Mouse (Mus musculus): ENCODE measurements around the gene Plekhs1.
A peak's percentile ranks its signal among the peaks of the same experiment; 100 is the strongest.
"Not testable (repeated sequence)": the region's sequence is repeated elsewhere in the genome, so short reads cannot be mapped to it uniquely, and the experiment has no call there.

Plekhs1 gene

DNA sequence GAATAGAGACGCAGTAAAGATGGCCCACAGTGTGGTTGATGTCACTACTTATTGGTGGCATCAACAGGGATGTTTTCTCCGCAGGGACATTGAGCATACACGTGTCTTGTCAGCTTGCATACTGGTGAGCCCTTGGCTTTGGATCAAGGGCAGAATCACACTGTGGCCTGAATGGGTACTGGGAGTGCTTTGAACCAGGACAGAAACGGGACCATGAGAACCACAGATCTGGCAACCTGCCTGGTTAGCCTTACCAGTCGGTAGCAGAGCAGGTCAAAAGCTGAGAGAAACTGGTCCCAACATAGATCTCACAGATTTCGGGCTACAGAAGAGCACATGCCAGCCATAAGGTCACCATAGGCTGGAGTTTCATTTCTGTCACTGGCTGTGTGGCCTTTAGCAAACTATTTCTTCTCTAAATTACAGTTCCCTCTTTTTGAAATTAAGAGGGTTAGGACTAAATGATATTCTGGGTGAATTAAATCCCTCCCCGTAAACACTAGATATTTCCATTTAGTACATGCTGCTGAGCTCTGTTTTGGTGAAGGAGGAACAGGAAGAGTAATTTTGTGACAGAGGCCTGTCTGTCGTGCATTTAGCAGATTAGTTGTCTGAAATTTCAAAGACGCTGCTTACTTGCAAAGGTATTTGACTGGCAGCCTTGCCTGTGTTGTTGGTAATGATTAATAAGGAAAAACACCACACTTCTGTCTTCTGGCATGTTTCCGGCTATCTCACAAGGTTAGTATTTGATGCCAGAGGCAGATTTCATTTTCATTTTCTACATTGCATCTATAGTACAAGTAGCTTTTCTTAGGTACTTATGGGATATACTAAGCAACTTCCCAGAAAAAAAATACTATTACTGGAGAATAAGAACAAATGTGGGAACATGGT is 2.0 kb upstream of the Plekhs1 start:
- DNase-seq, result no peak

DNA sequence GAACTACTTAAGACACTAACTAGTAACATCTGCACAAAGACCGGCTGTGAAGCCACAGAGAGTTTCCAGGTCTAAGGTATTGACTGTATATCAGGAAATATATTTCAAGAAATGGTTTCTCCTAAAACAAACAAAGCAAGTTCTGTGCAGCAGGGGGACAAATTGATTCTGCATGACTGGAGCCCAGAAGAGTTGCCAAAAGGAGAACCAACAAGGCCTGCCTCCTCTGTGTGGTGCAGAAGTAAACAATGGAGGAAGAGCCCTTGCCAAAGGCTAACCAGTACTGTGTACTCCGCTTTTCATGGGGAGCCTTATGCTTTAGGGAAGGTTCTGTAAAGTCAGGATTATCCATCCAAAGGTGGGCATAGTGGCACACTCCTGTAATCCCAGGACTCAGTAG is 1.2 kb upstream of the Plekhs1 start:
- no peak for DNase-seq

- no peak for DNase-seq
Observed at GRCm38 (mm10) chr19:56462786-56463185, 1.3 kb downstream of the Plekhs1 start.

GRCm38 (mm10) chr19:56466486-56466885 is 5.0 kb downstream of the Plekhs1 start:
- no peak for DNase-seq

GRCm38 (mm10) chr19:56470286-56471020 is 9.0 kb downstream of the Plekhs1 start:
- DNase-seq, result no peak

- DNase-seq, result no peak
Observed at GRCm38 (mm10) chr19:56471934-56472333, 10.5 kb downstream of the Plekhs1 start.

- peak; percentile 18 for DNase-seq
Observed at GRCm38 (mm10) chr19:56474869-56475550, 13.6 kb downstream of the Plekhs1 start.

GRCm38 (mm10) chr19:56476546-56476945 is 15.1 kb downstream of the Plekhs1 start:
- DNase-seq, result no peak

DNA sequence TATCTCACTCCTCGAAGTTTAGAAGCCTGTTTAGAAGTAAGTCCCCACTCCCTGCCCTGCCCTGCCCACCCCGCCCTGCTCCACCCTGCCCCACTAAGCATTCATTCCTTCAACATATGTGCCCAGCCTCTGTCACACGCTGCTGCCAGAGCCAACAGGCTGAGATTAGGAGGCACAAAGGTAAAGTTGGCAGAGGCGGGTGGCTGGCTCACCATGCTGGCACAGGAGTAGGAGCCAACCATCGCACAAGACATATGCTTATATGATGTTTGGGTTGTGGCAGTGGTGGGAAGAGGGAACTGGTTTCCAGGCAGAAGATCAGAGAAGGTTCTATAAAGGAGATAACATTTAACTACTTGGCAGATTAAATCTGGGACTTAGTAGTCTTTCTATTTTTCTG is 15.8 kb downstream of the Plekhs1 start:
- no peak for DNase-seq

GRCm38 (mm10) chr19:56477832-56478231 is 16.4 kb downstream of the Plekhs1 start:
- no peak for DNase-seq

GRCm38 (mm10) chr19:56484630-56485375 is 23.4 kb downstream of the Plekhs1 start:
- no peak for DNase-seq

DNA sequence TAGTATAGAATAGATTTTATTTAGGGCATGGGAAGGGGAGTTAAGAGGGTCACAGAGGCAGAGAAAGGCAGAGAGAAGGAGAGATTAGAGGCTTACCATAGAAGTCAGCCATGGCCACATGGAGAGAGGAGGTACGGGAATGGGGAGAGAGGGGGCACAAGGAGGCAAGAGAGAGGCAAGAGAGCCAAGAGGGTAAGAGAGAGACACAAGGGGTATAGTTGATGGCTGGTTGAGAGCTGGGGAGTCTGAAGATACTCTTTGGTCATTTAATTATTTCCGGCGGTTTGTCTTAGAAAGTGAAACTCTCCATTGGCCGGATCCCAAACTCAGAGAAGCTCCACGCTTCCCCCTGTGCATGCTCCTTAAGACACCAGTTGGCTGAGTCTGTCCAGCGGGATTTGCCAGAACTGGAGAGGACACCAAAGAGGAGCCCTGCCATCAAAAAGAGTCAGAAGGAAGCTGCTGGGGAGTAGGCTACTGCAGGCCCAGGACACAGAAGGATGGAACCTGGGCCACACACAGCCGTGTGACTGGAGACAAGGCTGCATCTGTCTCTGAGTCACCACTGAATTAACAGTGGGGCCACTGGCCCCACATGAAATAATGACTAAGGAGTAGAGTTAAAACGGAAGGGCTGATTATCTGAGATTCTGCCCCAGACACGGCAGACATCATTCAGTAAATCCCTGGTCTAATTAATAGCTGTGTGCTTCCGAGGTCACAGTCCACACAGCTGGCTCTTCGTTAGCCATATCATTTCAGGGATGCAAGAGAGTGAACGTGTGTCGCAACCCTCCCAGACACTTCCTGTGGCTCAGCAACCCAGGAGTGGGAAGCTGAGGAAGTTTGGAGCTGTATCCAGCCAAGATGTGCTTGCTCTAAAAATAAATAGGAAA is 24.2 kb downstream of the Plekhs1 start:
- DNase-seq, result no peak

GRCm38 (mm10) chr19:56486926-56487325 is 25.5 kb downstream of the Plekhs1 start:
- no peak for DNase-seq

DNA sequence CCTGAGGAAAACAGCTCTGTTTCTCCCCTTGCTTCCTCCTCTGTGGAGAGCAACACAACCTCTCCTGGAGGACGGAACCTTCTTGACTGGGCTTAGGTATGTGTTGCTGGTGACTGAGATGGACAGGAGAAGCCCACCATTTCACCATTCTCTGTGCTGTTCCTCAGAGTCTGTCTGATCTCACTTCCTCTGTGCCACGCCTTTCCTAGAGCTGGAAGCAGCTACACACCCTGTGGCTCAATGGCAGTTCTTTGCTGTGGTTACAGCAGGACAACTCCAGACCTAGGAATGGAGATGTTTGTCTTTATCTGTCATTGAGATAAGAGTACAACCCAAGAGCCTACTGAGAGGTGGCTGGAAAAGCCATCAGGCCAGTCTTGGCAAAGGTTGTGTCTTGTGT is 25.9 kb downstream of the Plekhs1 start:
- DNase-seq, result no peak

DNA sequence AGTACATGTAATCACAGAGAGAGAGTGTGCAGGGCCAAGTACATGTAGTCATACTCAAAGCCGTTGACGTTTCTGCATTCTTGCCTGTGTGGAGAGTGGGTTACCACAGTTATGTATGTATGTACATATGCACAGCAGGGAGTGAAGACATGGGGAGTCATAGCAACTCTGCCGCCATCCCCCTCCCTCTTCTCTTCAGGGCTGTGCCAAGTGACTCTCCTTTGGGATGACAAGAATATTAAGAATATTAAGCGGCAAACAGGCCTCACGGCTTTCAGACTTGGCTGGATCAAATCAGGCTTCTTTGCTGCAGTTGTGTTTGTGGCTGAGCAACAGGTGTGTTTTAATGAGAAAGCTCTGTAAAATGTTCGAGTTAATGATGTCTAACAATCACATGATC is 28.2 kb downstream of the Plekhs1 start:
- DNase-seq, result no peak

DNA sequence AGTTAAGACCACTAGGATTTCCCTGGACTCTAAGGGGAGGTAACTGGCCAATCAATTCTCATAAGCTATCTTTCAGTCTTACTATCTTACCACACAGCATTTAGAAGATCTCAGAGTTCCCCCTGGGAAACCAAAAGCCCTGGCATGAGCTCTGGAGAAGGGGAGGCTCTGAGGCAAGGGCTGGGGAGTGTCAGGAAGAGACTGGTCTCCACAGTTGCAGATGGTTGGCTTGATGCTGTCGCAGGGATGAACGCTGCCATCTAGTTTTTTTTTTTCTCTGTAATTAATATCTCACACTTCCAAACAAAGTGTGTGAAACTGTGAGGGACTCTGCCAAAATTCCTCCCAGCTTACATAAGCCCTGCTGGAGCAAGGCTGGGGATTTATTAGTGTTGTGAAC is 32.7 kb downstream of the Plekhs1 start:
- DNase-seq, result not testable (repeated sequence)

DNA sequence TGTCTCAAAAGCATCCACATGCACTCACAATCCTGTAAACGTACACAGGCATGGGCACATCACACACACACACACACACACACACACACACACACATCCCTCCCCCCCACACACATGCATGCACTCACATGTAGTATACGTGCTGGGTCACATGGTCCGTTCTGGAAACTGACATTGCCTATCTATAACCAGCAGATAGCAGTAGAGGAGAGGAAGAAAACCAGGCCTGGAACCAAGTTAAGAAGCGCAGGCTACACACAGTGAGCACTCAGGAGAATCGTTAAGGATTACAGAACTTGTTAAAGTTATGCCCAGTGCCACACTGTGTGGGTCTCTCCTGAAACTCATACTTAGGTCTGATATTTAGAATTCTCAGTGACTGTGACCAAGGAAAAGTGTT is 41.6 kb downstream of the Plekhs1 start:
- not testable (repeated sequence) for DNase-seq

- DNase-seq, result not testable (repeated sequence)
Observed at GRCm38 (mm10) chr19:56503525-56503924, 42.1 kb downstream of the Plekhs1 start.

DNA sequence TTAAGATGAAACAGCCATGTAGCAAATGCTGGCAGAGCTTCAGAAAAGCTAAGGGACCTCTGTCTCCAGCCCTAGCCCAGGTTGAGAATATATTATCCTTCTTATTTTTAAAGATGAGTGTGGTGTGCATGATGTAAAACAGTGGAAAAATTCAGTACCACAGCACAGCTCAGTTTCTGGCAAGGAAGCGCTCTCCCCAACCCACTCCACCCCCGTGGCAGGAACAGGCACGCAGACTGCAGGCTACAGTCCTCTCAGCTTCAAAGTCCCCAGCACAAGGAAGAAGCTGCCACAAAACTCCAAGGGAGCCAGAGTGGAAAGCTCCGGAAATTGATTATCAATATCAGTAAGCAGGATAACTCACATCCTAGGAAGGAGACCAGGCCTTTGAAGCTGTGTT is 49.8 kb downstream of the Plekhs1 start:
- not testable (repeated sequence) for DNase-seq

DNA sequence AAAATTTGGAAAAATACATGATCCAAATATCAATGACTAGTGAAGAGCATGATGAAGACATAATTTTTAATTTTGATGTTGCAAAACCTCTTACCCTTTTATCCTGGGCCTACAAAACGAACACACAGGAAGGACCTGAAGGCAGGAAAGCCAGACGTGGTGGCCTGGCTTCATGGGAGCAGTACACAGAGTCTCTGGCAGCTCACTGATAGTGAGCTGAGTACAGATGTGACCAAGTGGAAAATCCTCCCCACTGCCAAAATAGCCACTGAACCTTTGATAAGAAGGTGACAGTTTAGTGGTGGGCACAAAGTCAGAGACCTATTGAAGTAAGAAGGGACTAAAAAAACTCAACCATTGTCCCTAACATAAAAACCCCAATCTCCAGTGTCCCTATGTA is 52.1 kb downstream of the Plekhs1 start:
- DNase-seq, result not testable (repeated sequence)

GRCm38 (mm10) chr19:56519408-56519807 is 58.0 kb downstream of the Plekhs1 start:
- not testable (repeated sequence) for DNase-seq

DNA sequence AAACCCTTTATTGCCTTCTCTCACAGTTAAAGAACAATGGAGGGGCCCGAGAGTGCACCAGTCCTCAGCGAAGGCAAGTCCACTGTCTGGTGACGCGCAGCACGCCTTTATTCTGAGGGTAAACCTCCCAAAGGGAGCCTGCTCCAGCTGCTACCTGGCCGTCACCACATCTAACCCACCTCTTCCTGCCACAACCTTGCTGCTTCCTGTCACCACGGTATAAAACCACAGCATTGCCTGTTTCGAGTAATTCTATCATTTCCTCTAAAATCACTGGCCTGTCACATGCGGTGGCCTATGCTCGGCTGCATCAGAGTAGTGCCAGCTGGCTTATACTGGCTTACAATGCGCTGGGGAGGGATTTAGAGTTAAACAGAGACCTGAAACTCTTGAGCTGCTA is 69.1 kb downstream of the Plekhs1 start:
- DNase-seq, result not testable (repeated sequence)

Measured in thymus, postnatal 14 days (tissue).